Mouse (Mus musculus): Measurements from ENCODE around the gene Eno3.

GRCm38 (mm10) chr11:70666687-70667086 lies 9.7 kb downstream of the Eno3 start:
- no peak for TF ChIP-seq EP300 (IDR thresholded peaks at IDR 0.05; ENCODE audit: low read depth)
- TF ChIP-seq CTCF (IDR thresholded peaks at IDR 0.05; ENCODE audit: low read depth), result no peak
